Comparison of ENCODE assay signal across 13 mouse cellular contexts in genomic region chr13:63280344-63280743, GRCm38 (mm10).
DNase-seq lines count a peak whose midpoint lies in the region; ATAC-seq and TF ChIP-seq lines count a peak whose summit lies in the region.
"Had no signal": no experiment of that assay in that cellular context is flagged by ENCODE, and none has a peak within 500 bp of the region (broad histone marks: within the 10 kb centered on the region; RNA-seq: fewer than 3 reads in every experiment).

No protein-coding gene starts in this region.

- H3K9ac ChIP-seq in hindbrain, embryonic 14.5 days: no peak overlapping the region
- H3K9ac ChIP-seq in hindbrain, embryonic 11.5 days (ENCODE audit: low read depth, low read length): no peak overlapping the region
- no peak overlapping the region for H3K9ac ChIP-seq in ES-E14 (ENCODE audit: insufficient read depth, low read depth, low read length, poor library complexity, severe bottlenecking)
- no peak overlapping the region for H3K9ac ChIP-seq in limb, embryonic 12.5 days (replicated peaks)
- H3K9ac ChIP-seq: forebrain, postnatal 0 days; hindbrain, embryonic 15.5 days had no signal

- H3ac ChIP-seq in C2C12 (ENCODE audit: control insufficient read depth, insufficient read length, low read depth): peak overlapping the region; percentile 34

- H3K4me3 ChIP-seq in hindbrain, embryonic 14.5 days (replicated peaks; ENCODE audit: low read length): no peak overlapping the region
- no peak overlapping the region for H3K4me3 ChIP-seq in hindbrain, embryonic 11.5 days (ENCODE audit: low read depth, low read length)
- H3K4me3 ChIP-seq in C2C12 (ENCODE audit: insufficient read depth, poor library complexity, severe bottlenecking) (no peak overlapping the region), ES-E14 (ENCODE audit: insufficient read depth in 1 of 2, low read depth in 1 of 2, low read length in 2 of 2, poor library complexity in 1 of 2, severe bottlenecking in 1 of 2) (no peak overlapping the region; a peak in 1 of 4 replicates)
- 0 out of 2 replicates have a peak overlapping the region, but pooled peaks have one; percentile 5 for H3K4me3 ChIP-seq in limb, embryonic 12.5 days (replicated peaks)
- H3K4me3 ChIP-seq in hindbrain, embryonic 10.5 days: no peak overlapping the region
- H3K4me3 ChIP-seq: hindbrain, embryonic 15.5 days had no signal

- DNase-seq in hindbrain, embryonic 14.5 days (ENCODE audit: low spot score): no peak
- DNase-seq in hindbrain, embryonic 11.5 days (ENCODE audit: low spot score): no peak
- DNase-seq in ES-E14 (ENCODE audit: low read depth, low spot score): no peak
- no peak for DNase-seq in cerebellum, adult 9-10 months
- DNase-seq in gastrocnemius, adult 8-10 months (ENCODE audit: low spot score in 2 of 2): no peak
- no peak for DNase-seq in hindbrain, embryonic 10.5 days (ENCODE audit: low spot score)
- DNase-seq: adrenal gland, postnatal 10 days; cerebellum, adult 8-10 months; forebrain, postnatal 0 days; layer of hippocampus, postnatal 36 days had no signal

- 55% methylated on average over 3 of the region's 3 CpGs for whole genome bisulfite sequencing in hindbrain, embryonic 14.5 days
- WGBS in hindbrain, embryonic 11.5 days: 42% methylated on average over 3 of the region's 3 CpGs
- WGBS in limb, embryonic 12.5 days: 17% methylated on average over 3 of the region's 3 CpGs
- 48% methylated on average over 3 of the region's 3 CpGs for WGBS in hindbrain, embryonic 10.5 days

- H3K27ac ChIP-seq in hindbrain, embryonic 14.5 days: no peak overlapping the region
- no peak overlapping the region for H3K27ac ChIP-seq in hindbrain, embryonic 11.5 days (ENCODE audit: low read depth, low read length)
- H3K27ac ChIP-seq in ES-E14 (ENCODE audit: insufficient read depth, low read depth, low read length, poor library complexity, severe bottlenecking): peak overlapping the region; percentile 29; the same call in 1 of the 2 replicates
- H3K27ac ChIP-seq in limb, embryonic 12.5 days: peak overlapping the region; percentile 78
- no peak overlapping the region for H3K27ac ChIP-seq in hindbrain, embryonic 10.5 days
- H3K27ac ChIP-seq: hindbrain, embryonic 15.5 days had no signal

- no peak for TF ChIP-seq CTCF in C2C12 (IDR thresholded peaks at IDR 0.05; ENCODE audit: control insufficient read depth, insufficient read depth, insufficient read length)

- H3K9me3 ChIP-seq in hindbrain, embryonic 14.5 days (ENCODE audit: control insufficient read depth, low read length): no peaks in the 10 kb centered on the region
- no peaks in the 10 kb centered on the region for H3K9me3 ChIP-seq in hindbrain, embryonic 11.5 days (ENCODE audit: control insufficient read depth, low read length)
- no peaks in the 10 kb centered on the region for H3K9me3 ChIP-seq in ES-E14 (ENCODE audit: control insufficient read depth, insufficient read depth, low read depth, low read length)
- H3K9me3 ChIP-seq in limb, embryonic 12.5 days: no peaks in the 10 kb centered on the region
- no peaks in the 10 kb centered on the region for H3K9me3 ChIP-seq in hindbrain, embryonic 10.5 days
- H3K9me3 ChIP-seq: hindbrain, embryonic 15.5 days had no signal

- H3K79me2 ChIP-seq in C2C12 (ENCODE audit: control insufficient read depth, insufficient read depth): peaks cover 98% of the 10 kb centered on the region

- H3K4me1 ChIP-seq in hindbrain, embryonic 14.5 days (replicated peaks; ENCODE audit: control insufficient read depth, insufficient read depth, low read length): peaks cover 7% of the 10 kb centered on the region
- H3K4me1 ChIP-seq in hindbrain, embryonic 11.5 days (replicated peaks; ENCODE audit: control insufficient read depth, insufficient read depth, low read length): peaks cover 9% of the 10 kb centered on the region
- H3K4me1 ChIP-seq in ES-E14 (ENCODE audit: control insufficient read depth in 2 of 2, insufficient read depth in 2 of 2, low read length in 2 of 2, poor library complexity in 1 of 2): peaks cover 18 to 37% of the 10 kb centered on the region in 2 experiments
- H3K4me1 ChIP-seq in limb, embryonic 12.5 days (replicated peaks): peaks cover 77% of the 10 kb centered on the region
- peaks cover 37% of the 10 kb centered on the region for H3K4me1 ChIP-seq in hindbrain, embryonic 10.5 days (replicated peaks)

- H3K4me2 ChIP-seq in hindbrain, embryonic 14.5 days (replicated peaks): peak overlapping the region; percentile 21; the same call in 1 of the 2 replicates
- no peak overlapping the region for H3K4me2 ChIP-seq in hindbrain, embryonic 11.5 days (replicated peaks; ENCODE audit: low read depth, low read length)
- peak overlapping the region; percentile 33 for H3K4me2 ChIP-seq in limb, embryonic 12.5 days

- peaks cover 91% of the 10 kb centered on the region for H3K79me3 ChIP-seq in C2C12 (ENCODE audit: low read depth)

- no peaks in the 10 kb centered on the region for H3K27me3 ChIP-seq in hindbrain, embryonic 14.5 days (ENCODE audit: control insufficient read depth, insufficient read depth, low read length)
- H3K27me3 ChIP-seq in hindbrain, embryonic 11.5 days (ENCODE audit: control insufficient read depth, insufficient read depth, low read length): 0 out of 2 replicates have a peak, but pooled peaks cover 2% of the 10 kb centered on the region
- H3K27me3 ChIP-seq in C2C12 (ENCODE audit: control insufficient read depth, insufficient read depth, insufficient read length): no peaks in the 10 kb centered on the region
- H3K27me3 ChIP-seq in limb, embryonic 12.5 days: no peaks in the 10 kb centered on the region
- peaks cover 47% of the 10 kb centered on the region for H3K27me3 ChIP-seq in hindbrain, embryonic 10.5 days (ENCODE audit: insufficient read depth, poor library complexity, severe bottlenecking)
- H3K27me3 ChIP-seq: hindbrain, embryonic 15.5 days had no signal

- no peak for ATAC-seq in hindbrain, embryonic 14.5 days (ENCODE audit: low FRiP score)
- ATAC-seq in hindbrain, embryonic 11.5 days (ENCODE audit: low FRiP score): no peak
- peak; percentile 72 for ATAC-seq in limb, embryonic 12.5 days (ENCODE audit: insufficient number of reproducible peaks, insufficient read depth, low FRiP score, low TSS enrichment, low read depth)
- ATAC-seq: forebrain, postnatal 0 days had no signal

- in situ Hi-C loops in ES-E14 (cut with MboI; ENCODE audit: low sequenced_read_pairs in 2 of 2, unreplicated experiment in 2 of 2): no loop called here

- H3K36me3 ChIP-seq in hindbrain, embryonic 14.5 days (replicated peaks; ENCODE audit: control insufficient read depth, insufficient read depth): peaks cover 10% of the 10 kb centered on the region
- no peaks in the 10 kb centered on the region for H3K36me3 ChIP-seq in hindbrain, embryonic 11.5 days (ENCODE audit: control insufficient read depth, insufficient read depth, low read length)
- H3K36me3 ChIP-seq in C2C12 (ENCODE audit: control insufficient read depth, insufficient read depth): peaks cover 81% of the 10 kb centered on the region
- peaks cover 13% of the 10 kb centered on the region; the same call in 1 of the 2 replicates for H3K36me3 ChIP-seq in ES-E14 (ENCODE audit: control insufficient read depth, insufficient read depth, low read length, poor library complexity, severe bottlenecking)
- peaks cover 40% of the 10 kb centered on the region for H3K36me3 ChIP-seq in limb, embryonic 12.5 days
- peaks cover 18% of the 10 kb centered on the region for H3K36me3 ChIP-seq in hindbrain, embryonic 10.5 days
- H3K36me3 ChIP-seq: hindbrain, embryonic 15.5 days had no signal

TF ChIP-seq in C2C12, 6 proteins besides CTCF, POLR2A, EP300 and RAD21:
- no peak for TF ChIP-seq FOSL1 (IDR thresholded peaks at IDR 0.05; ENCODE audit: insufficient read depth, low read length, poor library complexity, severe bottlenecking)
- no peak for TF ChIP-seq USF1 (IDR thresholded peaks at IDR 0.05; ENCODE audit: low read depth)
- no peak for TF ChIP-seq CEBPB (IDR thresholded peaks at IDR 0.05; ENCODE audit: low read depth)
- TF ChIP-seq MAX (IDR thresholded peaks at IDR 0.05): no peak
- TF ChIP-seq MYOD1 (IDR thresholded peaks at IDR 0.05; ENCODE audit: control insufficient read depth, insufficient read length, low read depth): no peak
- no peak for TF ChIP-seq MYOG (IDR thresholded peaks at IDR 0.05; ENCODE audit: control insufficient read depth, extremely low read depth, insufficient read length)

TF ChIP-seq in ES-E14, 5 proteins besides CTCF, POLR2A, EP300 and RAD21:
- TF ChIP-seq CHD2 (IDR thresholded peaks at IDR 0.05; ENCODE audit: low read depth, low read length) (no peak), MAFK (IDR thresholded peaks at IDR 0.05; ENCODE audit: insufficient read depth, low read depth, low read length) (no peak), ZC3H11A (IDR thresholded peaks at IDR 0.05; ENCODE audit: borderline replicate concordance, low read depth, low read length) (no peak), HCFC1 (IDR thresholded peaks at IDR 0.05; ENCODE audit: borderline replicate concordance, insufficient read depth, low read length) (no peak)
TF ChIP-seq in ES-E14: peak in this region for 0.

Comparison
In these comparisons a context has a peak if more than half of its experiments do, and no peak if none do; other contexts are left out.
1. H3K27ac ChIP-seq: peak in ES-E14 (single experiment) and limb, embryonic 12.5 days (single experiment); none in hindbrain, embryonic 14.5 days (single experiment), hindbrain, embryonic 11.5 days (single experiment) and hindbrain, embryonic 10.5 days (single experiment).